Mouse (Mus musculus) spleen, postnatal 14 days (tissue): ENCODE measurements around the gene Efemp2.

Experiments used
- DNase-seq, 2 experiments: peaks; one replicate each; pipeline ENCODE4 v3.0.0; 2021 to 2022; ENCODE audit warnings: low spot score in 2 of 2

Gene Efemp2

DNA sequence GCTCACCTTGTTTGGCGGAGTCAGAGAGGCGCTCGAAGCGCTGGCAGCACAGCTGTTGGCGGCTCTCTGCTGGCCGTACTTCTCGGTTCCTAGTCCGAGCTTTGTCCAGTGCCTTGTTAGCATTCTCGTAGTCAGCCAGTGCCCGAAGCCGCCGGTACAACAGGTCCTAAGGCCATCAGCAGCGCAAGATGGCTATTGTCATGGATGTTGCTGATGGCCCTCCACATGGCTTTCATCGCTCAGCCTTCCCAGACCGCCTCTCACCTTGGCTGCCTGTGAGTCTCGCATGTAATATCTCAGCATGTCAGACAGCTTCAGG lies 22.3 kb downstream of the Efemp2 start:
- no peak for DNase-seq

DNA sequence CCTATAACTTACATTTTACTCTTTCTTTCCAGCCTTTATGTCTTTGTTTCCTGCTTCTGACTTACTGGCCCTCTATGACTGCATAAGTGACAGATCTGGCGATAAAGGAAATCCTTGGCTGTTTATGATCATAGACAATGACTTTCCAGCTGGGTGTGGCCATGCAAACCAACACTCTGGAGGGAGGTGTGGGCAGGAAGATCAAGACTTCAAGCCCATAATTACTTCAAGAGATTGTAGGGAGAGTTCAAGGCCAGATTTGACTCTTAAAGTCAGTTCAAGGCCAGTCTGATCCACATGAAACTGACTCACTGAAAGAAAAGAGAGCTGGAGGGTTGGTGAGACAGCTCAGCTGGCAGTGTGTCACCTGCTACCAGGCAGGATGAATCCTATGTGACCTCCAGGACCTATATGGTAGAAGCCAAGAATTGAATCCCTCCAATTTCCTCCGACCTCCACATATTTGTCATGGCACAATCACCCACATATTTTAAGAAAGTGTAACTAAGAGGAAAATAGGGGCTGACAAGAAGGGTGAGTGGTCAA lies 26.6 kb downstream of the Efemp2 start:
- DNase-seq = no peak

DNA sequence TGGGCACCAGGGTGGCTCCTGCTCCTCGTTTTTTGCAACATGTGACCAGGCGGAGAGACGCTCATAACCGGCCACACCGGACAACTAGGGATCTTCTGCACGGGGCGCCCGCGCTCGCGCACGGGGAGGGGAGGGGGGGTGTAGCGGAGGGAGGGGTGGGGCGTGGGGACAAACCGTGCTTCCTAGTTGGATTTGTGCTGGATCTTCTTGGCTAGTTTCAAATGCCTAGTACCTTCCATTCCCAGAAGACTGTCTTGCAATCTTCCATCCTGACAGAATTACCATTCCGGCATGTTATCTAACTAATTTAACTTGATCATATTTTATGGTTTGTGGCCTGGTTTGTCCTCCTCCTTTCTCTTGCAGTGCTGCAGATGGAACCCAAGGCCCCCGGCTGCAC lies 29.9 kb downstream of the Efemp2 start, which contains the start of gene 1700020D05Rik:
Gene 1700020D05Rik, minus strand, starts transcription at position 101 of the 400 bp plus-strand sequence.
- DNase-seq = no peak

DNA sequence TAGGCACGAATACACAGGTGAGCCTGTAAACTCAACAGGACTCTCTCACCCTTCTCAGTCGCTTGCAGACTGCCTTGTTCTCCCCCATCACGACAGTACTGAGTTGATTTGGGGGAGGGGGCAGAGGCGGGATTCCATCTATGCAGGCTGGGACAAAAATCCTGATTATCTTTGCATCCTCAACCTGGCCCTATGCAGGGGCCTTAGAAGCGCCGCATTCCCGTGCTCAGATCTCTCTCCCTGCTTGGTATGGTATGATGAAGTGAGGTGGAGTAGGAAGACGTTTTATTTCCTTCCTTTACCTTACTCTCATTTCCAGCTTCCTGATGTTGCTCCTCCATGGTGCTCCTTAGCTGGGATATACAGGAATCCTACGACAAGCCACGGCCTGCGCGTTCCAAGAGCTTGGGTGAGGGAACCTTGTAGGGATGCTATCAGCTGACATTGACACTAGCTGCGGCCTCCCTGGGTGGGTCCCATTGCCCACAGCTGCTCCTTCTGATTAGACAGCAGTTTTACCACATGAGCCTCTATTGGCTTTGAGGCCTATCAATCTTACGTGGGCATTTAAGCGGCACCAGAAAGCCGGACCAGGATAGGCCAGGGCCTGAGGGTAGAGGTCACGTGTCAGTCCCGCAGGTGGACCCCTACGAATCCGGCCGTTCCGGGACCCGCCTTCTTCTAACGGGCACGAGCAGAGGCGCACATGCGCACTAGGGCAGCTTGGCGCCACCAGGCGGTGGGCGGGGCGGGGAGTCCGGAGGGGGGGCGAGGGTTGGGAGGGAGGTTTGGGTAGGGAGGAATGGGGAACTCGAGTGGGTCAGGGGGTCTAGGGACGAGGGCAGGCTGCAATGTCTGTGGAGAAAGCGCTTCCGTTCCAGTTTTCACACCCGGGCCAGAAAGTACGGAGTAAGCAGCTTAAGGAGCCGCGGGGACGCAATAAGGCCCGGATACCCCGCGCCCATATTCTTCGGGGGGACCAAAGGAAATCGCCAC lies 36.6 kb downstream of the Efemp2 start, which contains the start of gene Snx32:
Gene Snx32, minus strand, starts transcription at position 508 of the 996 bp plus-strand sequence.
- DNase-seq = peak; percentile 94 to 95

DNA sequence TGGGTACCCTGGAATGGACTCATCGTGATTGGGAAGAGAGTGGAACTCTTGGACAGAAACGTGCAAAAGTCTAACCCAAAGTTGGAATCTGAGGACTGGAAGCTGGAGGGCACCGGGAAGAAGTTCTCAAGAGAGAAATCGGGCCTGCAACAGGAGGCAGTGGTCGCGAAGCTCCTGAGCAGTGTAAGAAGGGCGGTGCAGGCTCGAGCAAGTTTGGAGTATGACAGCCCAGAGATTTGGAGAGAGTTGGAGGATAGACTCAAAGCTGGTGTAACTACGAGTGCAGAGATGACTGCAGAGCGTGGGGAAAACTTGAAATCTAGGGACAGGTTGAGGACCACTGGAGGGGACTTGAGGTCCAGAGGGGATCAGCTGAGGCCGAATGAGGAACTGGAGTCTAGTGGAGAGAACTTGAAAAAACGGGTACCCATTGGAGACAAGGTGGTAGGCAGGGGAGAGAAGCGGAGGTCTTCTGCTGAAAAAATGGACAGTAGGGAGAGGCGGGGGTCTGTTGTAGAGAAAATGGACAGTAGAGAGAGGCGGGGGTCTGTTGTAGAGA lies 37.4 kb downstream of the Efemp2 start:
- DNase-seq = no peak

DNA sequence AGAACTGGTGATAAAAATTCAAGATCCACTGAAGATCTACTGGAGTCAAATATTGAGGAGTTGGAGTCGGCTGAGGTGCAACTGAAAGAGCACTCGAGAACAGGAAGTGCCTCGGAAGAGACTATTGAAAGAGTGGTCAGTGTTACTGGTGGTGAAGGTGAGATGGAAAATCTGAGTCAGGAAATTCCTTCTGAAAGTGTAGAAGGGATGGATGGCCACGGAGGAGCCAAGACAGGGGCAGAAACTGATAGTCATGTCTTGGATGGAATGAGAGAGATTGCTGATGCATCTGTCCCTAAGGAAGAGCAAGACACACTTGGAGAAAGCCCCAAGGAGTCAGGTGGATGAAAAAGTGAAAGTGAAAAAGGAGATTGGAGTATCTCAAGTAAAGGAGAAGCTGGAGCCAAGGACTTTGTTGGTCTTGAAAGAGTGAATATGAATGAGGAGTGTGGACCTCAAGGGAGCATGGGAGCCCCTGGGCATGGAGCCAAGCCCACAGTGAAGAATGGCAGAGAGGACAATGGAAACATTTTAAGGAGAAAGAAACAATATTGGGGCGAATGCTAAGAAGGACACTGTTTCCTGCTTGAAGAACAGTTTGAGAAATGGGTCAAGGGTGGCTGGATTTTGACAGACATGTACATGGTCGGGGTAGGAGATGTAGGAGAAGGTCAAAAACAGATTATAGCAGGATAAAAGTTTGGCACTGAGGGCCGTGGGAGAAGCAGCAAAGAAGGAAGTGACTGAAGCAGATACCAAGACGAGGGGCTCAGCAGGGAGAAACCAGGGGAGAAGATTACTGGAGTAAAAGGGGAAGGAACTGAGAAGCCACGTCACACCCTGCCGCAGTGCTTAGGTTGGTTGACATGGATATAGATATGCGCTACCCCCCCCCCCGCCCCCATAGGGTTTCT lies 38.6 kb downstream of the Efemp2 start:
- DNase-seq = no peak

DNA sequence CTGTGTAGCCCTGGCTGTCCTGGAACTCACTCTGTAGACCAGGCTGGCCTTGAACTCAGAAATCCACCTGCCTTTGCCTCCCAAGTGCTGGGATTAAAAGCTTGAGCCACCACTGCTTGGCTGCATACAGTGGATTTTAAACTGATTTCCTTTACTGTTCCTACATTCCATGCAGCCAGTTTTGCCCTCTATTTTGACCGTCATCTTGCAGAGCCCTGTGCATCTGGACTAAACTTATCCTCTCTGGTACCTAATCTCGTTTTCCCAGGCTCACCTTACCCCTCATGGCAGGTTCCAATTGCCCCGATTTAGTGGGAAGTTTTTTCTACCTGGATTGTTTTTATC lies 39.2 kb downstream of the Efemp2 start:
- DNase-seq = no peak

DNA sequence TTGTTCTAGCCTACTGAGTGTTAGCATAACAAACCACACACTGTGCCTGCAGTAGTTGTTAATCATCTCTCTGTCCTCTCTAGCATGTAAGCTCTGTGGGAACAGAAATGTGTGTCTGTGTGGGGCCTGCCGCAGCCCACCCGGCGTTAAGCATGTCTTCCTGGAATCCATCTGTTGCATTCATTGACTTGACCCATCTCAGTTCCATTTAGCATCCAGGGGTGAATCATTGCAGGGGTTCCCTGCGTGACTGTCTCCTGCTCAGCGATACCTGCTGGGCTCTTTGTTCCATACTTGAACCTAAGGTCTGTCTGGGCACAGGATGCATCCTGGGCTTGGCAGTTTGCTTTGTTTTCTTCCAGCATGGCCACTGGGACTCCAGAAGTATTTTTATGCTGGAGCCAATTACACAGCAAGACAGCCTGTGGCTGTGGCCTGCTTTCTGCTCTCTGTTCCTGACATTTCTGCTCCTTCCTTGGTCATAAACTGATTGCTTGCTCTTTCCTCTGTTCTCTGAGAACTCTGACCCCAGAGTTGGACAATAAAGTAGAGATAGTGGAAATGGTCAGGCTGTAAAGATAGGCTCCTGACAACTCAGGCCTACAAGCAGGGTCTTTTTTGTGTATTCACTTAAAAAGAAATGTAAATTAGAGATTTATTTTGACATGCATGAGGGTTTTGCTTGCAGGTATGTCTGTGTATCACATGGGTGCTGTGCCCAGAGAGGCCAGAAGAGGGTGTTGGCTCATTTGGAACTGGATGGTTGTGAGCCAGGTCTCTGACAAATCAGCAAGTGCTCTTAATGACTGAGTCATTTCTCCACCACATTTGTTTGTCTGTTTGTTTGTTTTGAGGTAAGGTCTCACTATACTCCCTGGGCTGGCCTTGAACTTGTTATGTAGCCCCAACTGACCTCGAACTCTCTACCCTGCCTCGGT lies 42.4 kb downstream of the Efemp2 start:
- DNase-seq = no peak

DNA sequence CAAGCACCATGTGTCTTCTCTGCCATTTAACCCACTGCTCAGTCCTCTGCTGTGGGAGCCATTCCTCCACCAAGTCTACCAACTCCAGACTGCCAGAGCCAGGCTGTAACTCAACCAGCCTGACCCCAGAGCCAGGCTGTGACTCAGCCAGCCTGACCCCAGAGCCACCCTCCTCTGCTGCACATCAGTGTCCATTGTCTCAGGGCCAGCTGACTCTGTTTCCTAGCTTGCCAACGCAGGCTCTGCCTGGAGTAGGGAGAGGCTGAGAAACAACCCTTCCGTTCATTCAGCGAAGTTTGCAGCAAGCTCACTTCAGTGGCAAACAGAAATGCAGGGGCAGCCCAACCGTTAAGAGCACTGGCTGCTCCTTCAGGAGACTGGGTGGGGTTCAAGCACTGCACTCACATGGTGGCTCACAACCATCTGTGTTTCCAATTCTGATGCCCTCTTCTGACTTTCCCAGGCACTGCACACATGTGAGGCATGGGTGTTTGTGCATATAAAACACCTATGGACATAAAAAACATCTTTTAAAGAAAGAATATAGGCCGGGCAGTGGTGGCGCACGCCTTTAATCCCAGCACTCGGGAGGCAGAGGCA lies 43.3 kb downstream of the Efemp2 start:
- no peak for DNase-seq

DNA sequence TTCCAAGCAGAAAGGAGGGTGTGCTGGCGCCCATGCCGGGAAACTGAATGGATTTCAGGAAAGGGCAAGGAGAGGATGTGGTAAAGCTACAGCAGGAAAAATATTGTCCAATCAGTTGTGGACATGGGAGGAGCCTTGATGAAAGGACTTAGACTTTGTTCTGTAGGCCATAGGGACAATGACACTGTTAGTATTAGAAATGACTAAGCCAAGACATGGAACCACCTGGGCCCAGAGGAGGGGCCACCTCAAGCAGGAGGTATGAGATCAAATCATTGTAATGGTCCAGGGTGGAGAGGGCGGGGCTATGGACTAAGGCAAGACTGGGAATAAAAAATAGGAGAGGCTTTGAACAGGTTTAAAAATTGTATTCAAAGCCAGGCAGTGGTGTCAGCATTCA lies 45.0 kb downstream of the Efemp2 start:
- DNase-seq = no peak

DNA sequence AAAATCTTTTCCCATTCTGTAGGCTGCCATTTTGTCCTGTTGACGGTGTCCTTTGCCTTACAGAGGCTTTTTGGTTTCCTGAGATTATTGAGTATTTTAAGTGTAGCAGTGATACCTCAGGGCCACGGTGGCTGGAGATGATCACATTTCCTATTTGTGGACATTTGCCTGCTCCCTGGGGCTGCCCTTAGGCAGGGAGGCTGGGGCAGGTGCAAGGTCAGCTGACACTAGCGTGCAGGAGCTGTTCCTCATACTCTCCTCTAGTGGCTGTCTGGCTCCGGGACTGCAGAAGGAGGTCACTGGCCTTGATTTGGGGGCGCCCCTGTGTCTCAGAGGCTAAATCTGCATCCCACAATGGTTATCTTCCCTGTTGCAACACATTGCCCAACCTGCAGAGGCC lies 51.5 kb downstream of the Efemp2 start:
- DNase-seq = no peak

DNA sequence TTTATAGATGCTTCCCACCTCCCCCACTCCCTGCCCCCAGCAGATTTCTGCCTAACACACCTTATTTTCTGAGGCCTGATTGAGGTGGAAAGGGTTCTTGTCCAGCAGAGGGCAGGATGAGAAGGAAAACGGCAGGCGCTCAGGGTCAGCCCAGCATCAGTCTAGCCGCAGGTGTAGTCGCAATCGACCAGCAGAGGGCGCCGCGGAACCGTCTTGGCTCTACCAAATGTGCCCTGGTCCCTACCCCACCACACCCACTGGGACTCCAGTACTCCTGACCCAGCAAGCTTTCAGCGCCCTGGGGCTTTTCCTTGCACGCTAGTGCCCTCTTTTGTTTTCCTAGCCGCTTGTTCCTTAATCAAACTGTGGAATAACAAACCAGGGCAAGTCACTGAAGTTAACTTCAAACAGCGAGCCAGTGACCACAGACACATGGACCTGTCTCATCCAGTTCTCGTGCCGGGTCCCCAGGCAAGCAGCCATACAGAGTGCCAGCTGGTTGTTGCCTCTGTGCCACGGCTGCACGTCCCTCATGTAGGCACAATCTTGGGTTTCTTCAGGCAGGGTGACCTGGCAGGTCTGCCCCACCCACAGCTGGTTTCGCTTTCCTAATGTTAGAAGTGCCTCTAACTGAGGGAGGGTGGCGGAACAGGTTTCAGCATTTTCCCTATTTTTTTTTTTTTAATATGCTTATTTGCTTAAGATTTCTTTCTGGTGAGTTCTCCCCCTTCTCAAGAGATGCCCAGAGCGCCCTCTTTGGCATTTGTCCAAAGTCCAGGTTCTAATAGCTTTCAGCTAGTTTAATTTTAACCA lies 55.8 kb downstream of the Efemp2 start:
- peak; percentile 91 to 96 for DNase-seq

DNA sequence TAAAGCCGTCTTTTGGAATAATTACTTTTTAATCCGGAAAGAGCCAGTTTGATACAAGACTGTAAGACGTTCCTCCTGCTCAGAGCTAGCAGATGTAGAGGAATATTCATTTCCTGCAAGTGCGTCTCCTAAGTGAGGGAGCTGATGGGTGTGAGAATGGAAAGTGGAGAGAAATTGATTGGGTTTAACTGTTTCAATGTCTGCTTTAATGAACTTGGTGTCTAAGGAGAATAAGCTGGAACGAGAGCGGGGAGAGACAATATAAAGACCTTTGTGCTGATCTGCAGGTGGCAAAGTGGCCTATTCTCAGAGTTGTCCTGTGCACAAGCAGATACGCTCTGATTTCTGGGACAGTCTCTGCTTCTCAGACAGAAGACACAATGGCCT lies 56.4 kb downstream of the Efemp2 start:
- no peak for DNase-seq
